Mouse (Mus musculus) layer of hippocampus, postnatal 25 days (tissue): ENCODE data around the gene Mcur1. TPM values are rescaled to one million over a fixed set of nuclear protein-coding genes. Genes with fewer than 3 reads are reported as not detected.

Experiments
- DNase-seq, 2 experiments: peaks; one replicate each; pipeline ENCODE4 v3.0.0; 2022; ENCODE audit warnings: mixed read lengths in 2 of 2, low spot score in 1 of 2; ENCODE audit errors: extremely low spot score in 1 of 2
- total RNA-seq, 2 experiments: library from RNA; stranded (reverse); gene quantifications; 2 replicates each; pipeline ENCODE4 v1.2.3; 2021

Mcur1 gene
- total RNA-seq: 10 to 100 TPM; 19.2 to 22.5 TPM

- peak; percentile 66 to 69 for DNase-seq
These were observed at the start of gene Mcur1 for GRCm38 (mm10) chr13:43559711-43560457. Gene Mcur1 (minus strand): TSS chr13:43560191.

GRCm38 (mm10) chr13:43608854-43609253 is 48.9 kb upstream of the Mcur1 start:
- no peak for DNase-seq

DNA sequence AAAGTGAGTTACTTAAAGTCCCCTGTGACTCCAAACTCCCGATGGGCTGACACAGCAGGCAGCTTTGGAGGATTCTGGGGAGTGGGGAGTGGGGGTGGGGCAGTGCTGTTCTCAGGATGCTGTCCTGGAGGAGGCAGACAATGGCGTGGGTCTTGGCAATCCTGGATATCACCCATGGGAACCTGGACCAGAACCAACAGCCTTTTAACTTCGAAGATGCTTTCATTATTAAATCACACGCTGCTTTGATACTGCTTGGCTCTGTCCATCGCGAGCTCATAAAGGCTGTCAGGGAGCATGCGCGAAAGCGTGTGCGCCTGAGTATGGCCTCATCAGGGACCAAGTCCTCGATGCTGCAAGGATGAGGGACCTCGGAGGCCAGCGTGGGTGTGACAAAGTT is 43.1 kb upstream of the Mcur1 start:
- no peak for DNase-seq

- no peak for DNase-seq
These were observed 42.4 kb upstream of the Mcur1 start for GRCm38 (mm10) chr13:43602440-43602839.

DNA sequence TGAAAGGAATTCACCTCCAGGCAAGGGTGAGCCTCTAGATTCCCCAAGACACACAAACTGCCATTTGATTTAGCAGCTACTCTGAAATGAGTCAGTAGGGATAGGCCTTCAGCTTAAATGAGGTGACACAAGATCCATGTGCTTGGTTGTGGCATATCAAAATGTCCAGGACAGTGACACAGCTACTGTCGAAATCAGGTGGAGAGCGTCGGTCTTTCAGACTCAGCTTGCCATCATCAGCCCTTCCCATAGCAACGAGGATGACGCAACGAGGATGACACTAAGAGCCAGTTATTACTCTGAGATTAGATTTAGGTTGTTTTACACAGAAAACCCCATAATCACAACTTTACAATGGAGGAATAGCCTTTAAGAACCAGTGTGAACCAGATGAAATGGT is 41.0 kb upstream of the Mcur1 start:
- no peak for DNase-seq

DNA sequence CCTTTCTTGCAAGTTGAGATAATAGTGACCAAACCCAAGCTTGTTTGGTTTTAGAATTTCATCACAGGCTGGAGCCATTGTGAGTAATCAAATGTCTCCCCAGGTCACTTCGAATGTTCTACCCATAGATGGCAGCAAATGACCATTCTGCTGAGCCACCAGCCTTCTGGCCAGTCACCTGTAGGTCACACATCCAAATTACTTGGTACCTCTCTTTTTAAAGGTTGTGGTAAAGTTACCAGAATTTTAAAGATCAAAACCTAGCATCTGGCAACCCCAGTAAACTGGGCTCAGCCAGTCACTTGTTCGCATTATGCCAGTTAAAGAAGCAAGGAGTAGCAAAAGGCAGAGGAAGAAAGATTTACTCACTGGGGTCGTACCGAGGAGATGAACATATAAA is 35.9 kb upstream of the Mcur1 start:
- DNase-seq: no peak

GRCm38 (mm10) chr13:43592681-43593068 is 32.7 kb upstream of the Mcur1 start:
- DNase-seq: no peak

DNA sequence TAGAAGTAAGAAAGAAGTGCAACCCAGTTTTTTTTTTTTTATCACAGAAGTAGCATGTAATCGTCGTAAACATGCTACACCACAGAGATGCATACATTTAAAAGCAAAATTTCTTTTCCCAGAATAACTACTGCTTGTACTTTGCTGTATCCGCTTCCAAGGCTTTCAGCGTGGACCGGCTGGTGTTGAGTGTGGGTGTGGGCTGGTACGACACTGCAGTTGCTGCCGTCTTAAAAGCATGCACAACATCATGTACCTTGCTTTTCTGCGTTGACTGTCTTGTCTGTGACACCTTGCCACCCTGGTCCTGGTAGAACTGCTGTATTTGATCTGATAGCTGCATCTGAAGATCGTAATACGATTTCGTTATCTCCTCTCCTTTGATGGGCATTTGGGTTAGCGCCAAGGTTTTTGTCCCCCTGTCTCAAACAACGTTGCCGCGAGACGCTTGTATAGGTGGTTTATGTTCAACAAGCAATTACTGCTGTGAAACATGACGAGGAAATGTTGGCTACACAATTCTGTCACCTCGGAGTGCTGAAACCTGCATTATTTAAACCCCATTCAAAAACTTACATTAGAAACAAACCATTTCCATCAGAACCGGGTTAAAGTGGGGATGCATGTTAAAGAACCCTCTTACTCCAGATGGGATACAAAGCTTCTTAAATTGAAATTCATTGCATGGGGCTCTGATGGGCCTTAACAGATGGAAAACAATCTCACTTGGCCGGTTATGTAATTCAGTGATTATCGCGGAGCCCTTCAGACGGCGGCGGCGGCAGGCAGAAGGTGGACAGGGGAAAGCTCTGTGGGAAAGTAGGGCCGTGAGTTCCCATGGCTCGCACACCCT is 32.1 kb upstream of the Mcur1 start:
- DNase-seq: no peak

DNA sequence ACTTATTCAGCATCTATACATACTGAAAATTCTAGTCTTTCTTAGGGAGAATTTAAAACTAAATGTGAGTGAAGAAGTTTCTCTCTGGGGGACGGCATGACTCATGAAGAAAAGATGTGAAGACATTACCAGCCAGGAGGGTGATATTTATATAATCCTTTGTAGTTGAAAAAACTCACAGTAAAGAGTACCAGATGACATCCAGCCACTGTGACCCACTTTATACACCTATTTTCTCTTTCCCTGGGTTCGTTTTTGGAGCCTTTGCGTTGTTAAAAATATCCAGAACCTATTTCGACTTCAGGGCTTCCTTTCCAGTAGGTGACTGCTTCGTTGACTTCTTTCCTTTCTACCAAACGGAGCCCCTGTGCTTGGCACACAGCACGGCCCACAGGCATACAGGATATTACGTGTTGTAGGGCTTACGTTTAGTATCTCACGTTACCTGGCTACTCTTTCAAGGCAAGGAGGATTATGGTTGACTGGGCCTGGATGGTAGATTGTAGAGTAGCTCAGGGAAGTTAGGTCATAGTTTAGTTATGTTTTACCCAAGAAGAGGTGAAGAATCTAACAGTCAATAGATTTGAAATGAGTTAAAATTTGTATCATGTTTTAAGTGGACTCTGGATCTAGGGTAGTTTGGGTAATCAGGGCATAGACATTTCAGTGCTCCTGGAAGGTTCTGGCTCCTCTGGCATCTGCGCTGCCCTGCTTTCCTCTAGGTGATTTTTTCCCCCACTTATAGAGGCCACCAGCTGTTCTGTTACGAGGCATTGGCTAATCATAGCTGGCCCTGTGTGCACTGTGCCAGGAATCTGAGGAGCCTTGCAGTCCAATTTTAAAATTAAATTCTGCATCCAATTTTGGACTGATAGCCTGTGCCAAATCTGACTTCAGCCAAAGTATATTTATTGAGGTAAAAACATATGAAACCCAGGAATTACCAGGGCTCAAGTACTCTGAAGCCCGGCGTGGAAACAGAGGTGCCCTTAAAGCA is 28.2 kb upstream of the Mcur1 start:
- no peak for DNase-seq

DNA sequence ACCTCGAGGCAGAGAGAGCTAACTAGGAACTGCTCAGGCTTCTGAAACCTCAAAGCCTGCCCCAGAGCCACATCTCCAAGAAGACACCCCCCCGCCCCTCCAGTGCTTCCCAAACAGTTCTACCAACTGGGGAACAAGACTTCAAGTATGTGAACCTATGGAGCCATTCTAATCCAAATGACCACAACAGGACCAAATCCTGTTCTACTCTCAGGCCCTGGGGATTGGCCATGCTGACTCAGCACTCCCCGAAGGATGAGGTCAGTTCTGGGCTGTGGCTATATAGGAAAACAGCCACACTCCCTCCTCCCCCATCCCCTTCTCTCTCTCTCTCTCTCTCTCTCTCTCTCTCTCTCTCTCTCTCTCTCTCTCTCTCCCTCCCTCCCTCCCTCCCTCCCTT is 27.0 kb upstream of the Mcur1 start:
- no peak for DNase-seq

DNA sequence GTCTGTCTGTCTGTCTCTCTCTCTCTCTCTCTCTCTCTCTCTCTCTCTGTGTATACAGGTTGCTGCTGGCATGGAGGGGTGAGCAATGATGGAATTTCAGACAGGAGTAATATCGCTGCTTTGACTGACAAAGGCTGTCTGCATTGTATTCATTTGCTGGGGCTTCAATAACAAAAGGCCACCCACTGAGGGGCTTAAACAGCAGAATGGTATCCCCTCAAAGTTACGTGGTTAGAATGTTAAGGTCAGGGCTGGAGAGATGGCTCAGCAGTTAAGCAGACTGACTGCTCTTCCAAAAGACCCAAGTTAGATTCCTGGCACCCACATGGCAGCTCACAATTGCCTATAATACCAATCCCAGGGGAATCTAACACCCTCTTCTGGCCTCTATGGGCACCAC is 25.3 kb upstream of the Mcur1 start:
- DNase-seq: no peak

DNA sequence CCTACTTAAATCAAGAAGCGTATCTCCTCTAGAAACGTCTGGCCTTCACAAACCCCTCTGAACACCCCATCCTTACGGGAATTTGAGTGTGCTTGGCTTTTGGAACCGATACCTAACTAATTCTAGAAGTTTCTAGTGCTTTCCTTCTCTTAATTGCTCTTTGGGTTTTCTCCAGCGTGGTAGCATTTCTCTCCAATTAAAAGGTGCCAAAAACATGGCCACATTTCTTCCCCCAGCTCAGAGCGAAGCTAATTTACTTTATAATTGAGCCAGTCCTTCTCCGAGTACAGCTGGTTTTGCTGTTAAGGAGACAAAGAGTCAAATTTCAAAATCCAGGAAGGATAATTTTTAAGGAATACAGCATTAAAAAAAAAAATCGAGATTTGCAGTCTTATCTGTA is 23.5 kb upstream of the Mcur1 start:
- no peak for DNase-seq

DNA sequence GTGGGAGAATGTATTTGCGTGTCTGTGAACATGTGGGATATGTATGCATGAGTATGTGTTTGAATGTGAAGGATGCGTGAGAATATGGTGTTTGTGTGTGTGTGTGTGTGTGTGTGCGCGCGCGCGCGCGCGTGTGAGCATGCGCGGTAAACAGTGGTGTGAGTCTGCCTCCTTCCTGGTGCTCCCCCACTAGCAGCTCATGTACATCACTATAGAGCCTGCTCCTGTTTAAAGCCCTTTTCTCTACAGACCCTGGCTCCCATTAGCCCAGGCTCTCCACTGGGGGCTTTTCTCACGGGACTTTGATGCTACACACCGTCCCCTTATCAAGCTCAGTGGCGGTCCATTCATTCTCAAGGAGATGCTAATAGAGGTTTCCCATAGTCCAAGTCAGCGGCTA is 23.0 kb upstream of the Mcur1 start:
- DNase-seq: no peak

DNA sequence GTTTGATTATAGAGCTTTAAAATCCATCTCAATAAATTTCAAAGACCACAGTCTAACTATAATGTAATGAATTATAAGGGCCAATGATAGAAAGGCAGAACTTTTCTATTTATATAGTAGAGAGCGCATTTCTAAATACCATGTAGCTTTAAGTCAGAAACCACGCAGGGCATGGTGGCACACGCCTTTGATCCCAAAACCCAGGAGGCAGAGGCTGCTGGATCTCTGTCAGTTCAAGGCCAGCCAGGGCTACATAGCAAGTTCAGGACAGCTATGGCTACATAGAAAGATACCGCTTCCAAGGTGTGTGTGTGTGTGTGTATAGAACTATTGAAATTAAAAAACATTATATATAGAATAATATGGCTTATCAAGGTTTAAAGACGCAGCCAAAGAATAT is 20.7 kb upstream of the Mcur1 start:
- DNase-seq: no peak

DNA sequence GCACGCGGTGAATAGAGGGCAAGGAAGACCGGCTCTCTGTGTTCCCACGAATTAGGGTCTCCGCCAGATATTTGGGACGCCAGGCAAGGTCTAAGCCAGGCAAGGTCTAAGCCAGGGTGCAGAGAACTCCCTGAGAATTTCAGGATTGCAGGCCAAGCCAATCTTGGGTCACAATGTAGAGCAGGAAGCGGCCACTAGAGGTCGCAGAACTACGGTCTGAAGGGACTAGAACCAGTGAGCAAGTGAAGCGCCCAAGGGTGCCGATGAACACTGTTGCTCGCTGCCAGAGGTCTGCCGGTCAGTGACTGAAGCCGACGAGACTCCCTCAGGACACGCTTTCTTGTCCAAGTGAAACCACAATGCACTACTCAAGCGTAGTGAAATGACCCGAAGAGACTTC is 19.7 kb upstream of the Mcur1 start:
- peak; percentile 39 to 69 for DNase-seq

DNA sequence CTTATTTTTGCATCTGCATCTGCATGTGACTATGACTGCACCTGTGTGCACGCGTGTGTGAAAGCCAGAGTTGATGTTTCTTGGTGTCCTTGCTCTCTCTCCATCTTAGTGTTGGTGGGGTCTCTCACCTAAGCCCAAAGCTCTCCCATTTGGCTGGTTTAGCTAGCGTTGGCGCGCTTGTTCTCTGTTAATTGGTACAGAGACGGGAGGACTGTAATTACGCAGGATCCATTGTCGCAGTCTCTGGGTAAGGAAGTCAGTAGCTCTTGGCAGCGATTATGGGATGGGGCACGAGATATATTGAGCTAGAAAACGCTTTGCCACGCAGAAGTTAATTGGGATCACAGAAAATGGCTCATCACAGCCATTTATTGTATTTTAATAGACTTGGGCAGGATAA is 17.8 kb upstream of the Mcur1 start:
- DNase-seq: no peak

- DNase-seq: no peak
These were observed 17.3 kb upstream of the Mcur1 start for GRCm38 (mm10) chr13:43577254-43577653.

- DNase-seq: no peak
These were observed 15.4 kb upstream of the Mcur1 start for GRCm38 (mm10) chr13:43575431-43575830.

GRCm38 (mm10) chr13:43573979-43574378 is 14.0 kb upstream of the Mcur1 start:
- DNase-seq: no peak

DNA sequence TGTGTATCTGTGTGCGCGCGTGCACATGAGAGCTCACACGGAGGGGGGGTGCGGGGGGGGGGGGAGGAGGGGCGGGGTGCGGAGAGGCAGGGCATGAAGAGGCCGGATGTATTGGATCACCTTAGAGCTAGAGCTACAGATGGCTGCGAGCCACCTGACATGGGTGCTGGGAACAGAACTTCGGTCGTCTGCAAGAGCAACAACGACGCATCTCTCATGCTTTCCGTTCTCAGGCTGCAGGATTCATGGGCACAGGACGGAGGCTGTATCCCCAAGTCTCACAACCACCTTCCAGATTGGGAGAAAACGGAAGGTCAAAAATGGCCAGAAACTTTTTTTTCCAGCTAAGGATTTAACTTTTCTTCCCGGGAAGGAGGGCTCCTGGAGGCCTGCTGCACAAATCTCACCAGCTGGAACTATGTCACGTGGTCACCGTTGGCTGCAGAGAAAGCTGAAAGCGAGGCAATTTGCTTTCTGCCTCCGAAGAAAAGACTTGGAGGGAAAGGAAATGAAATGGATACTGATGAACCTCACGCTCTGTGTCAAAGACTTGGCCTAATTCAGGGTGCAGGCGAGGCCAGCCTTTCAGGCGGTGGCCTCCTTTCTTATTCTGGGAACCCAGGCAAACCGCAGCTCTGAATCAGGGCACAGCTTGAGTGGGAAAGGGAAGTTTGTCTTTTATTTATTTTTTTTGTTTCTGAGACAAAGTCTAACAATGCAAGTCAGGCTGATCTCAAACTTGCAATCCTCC is 7.3 kb upstream of the Mcur1 start:
- DNase-seq: no peak
